Mouse (Mus musculus) frontal cortex, postnatal 14 days (tissue): ENCODE results near the gene Olfr71.

Experiments used
- DNase-seq, 2 experiments: peaks; one replicate each; pipeline ENCODE4 v3.0.0; 2022; ENCODE audit warnings: low spot score in 2 of 2

The Olfr71 gene

GRCm38 (mm10) chr4:43709869-43710268 is at the start of gene Olfr71:
Gene Olfr71, minus strand, starts transcription at chr4:43710255.
- DNase-seq = no peak

- no peak for DNase-seq
Observed at GRCm38 (mm10) chr4:43757213-43757612, 47.2 kb upstream of the Olfr71 start.

- DNase-seq = no peak
Observed at GRCm38 (mm10) chr4:43745187-43745586, 35.1 kb upstream of the Olfr71 start.

- no peak for DNase-seq
Observed at GRCm38 (mm10) chr4:43743099-43743498, 33.0 kb upstream of the Olfr71 start.

GRCm38 (mm10) chr4:43742637-43743036 is 32.6 kb upstream of the Olfr71 start:
- no peak for DNase-seq

- DNase-seq = no peak
Observed at GRCm38 (mm10) chr4:43741526-43741925, 31.5 kb upstream of the Olfr71 start.

GRCm38 (mm10) chr4:43738989-43739674 is 29.1 kb upstream of the Olfr71 start:
- DNase-seq = no peak

- no peak for DNase-seq
Observed at GRCm38 (mm10) chr4:43737144-43737543, 27.1 kb upstream of the Olfr71 start.

GRCm38 (mm10) chr4:43733186-43733585 is 23.1 kb upstream of the Olfr71 start:
- no peak for DNase-seq

GRCm38 (mm10) chr4:43732171-43732570 is 22.1 kb upstream of the Olfr71 start:
- no peak for DNase-seq

- no peak for DNase-seq
Observed at GRCm38 (mm10) chr4:43730750-43731297, 20.8 kb upstream of the Olfr71 start.

- no peak for DNase-seq
Observed at GRCm38 (mm10) chr4:43729794-43730550, 19.9 kb upstream of the Olfr71 start, which contains the start of gene Spaar. Gene Spaar, plus strand, starts transcription at chr4:43730034.

GRCm38 (mm10) chr4:43729126-43729525 is 19.1 kb upstream of the Olfr71 start:
- no peak for DNase-seq

GRCm38 (mm10) chr4:43728576-43728954 is 18.5 kb upstream of the Olfr71 start:
- no peak for DNase-seq

- DNase-seq = no peak
Observed at GRCm38 (mm10) chr4:43727718-43728575, 17.9 kb upstream of the Olfr71 start.

- no peak for DNase-seq
Observed at GRCm38 (mm10) chr4:43726995-43727394, 16.9 kb upstream of the Olfr71 start, which contains the start of gene Hrct1. Gene Hrct1, plus strand, starts transcription at chr4:43727188.

- no peak for DNase-seq
Observed at GRCm38 (mm10) chr4:43726228-43726993, 16.4 kb upstream of the Olfr71 start.

GRCm38 (mm10) chr4:43724764-43725163 is 14.7 kb upstream of the Olfr71 start:
- DNase-seq = no peak

GRCm38 (mm10) chr4:43722191-43722590 is 12.1 kb upstream of the Olfr71 start:
- DNase-seq = no peak

GRCm38 (mm10) chr4:43720491-43721228 is 10.6 kb upstream of the Olfr71 start:
- DNase-seq = no peak
